Mouse (Mus musculus) spleen, adult 2 months (tissue): ENCODE results near the gene Etv6.

Source experiments
- CTCF ChIP-seq: fragments of 200-500 bp; IDR thresholded peaks from 2 replicates; pipeline ENCODE4 v1.5.1; 2011; ENCODE audit warnings: mild to moderate bottlenecking, inconsistent platforms; ENCODE audit not compliant: insufficient read depth, insufficient read length, insufficient replicate concordance; ENCODE audit errors: extremely low read depth
- POLR2A ChIP-seq: fragments of 200-500 bp; IDR thresholded peaks from 2 replicates; pipeline ENCODE4 v1.6.1; 2011; ENCODE audit warnings: low read depth, low read length, inconsistent platforms

GRCm38 (mm10) chr6:134034436-134034835 lies 1.1 kb upstream of the Etv6 start:
- TF ChIP-seq CTCF (no peak), POLR2A (no peak)
